Mouse (Mus musculus) macrophage (primary cell): ENCODE results near the gene Sik3. TPM values are rescaled to one million over a fixed set of nuclear protein-coding genes. Genes with fewer than 3 reads are reported as not detected.

Source experiments
- H3K27ac ChIP-seq: fragments of 350-480 bp; formaldehyde crosslinking; 2 replicates; pipeline ENCODE4 v1.9.0; 2021
- H3K36me3 ChIP-seq: fragments of 350-480 bp; formaldehyde crosslinking; 2 replicates; pipeline ENCODE4 v1.9.0; 2021; ENCODE audit errors: inconsistent target
- H3K4me3 ChIP-seq: fragments of 350-480 bp; formaldehyde crosslinking; 2 replicates; pipeline ENCODE4 v1.9.0; 2021; ENCODE audit errors: inconsistent target
- H3K79me2 ChIP-seq: fragments of 350-480 bp; formaldehyde crosslinking; 2 replicates; pipeline ENCODE4 v1.9.0; 2021; ENCODE audit errors: inconsistent target
- WGBS: methylation state at CpG from one replicate; pipeline ENCODE4 v1.1.7; 2026; ENCODE audit warnings: inconsistent platforms; ENCODE audit not compliant: missing documents; 5-methylcytosine and 5-hydroxymethylcytosine counted together
- polyA plus RNA-seq: library from polyadenylated mRNA; stranded (reverse); fragments of 250-400 nt; gene quantifications from 3 replicates; pipeline ENCODE4 v1.2.4, GENCODE M21; 2018; ENCODE audit warnings: inconsistent platforms

Gene Sik3
- polyA plus RNA-seq, 1 experiment from 2014 or later: 34.1 TPM

GRCm38 (mm10) chr9:46008931-46009668 lies 3.5 kb upstream of the Sik3 start:
- Histone ChIP-seq H3K36me3 (no peaks in the 10 kb centered on the region), H3K4me3 (no peak overlapping the region), H3K79me2 (peaks cover 11% of the 10 kb centered on the region), H3K27ac (peak overlapping the region; percentile 54)
- WGBS: 53% methylated on average over 4 of the region's 7 CpGs

GRCm38 (mm10) chr9:46009669-46009983 lies 3.0 kb upstream of the Sik3 start:
- Histone ChIP-seq H3K79me2 (peaks cover 16% of the 10 kb centered on the region), H3K4me3 (no peak overlapping the region), H3K27ac (peak overlapping the region; percentile 54), H3K36me3 (no peaks in the 10 kb centered on the region)
- WGBS: 0% methylated on average over 1 of the region's 1 CpGs

- Histone ChIP-seq H3K27ac (no peak overlapping the region), H3K4me3 (no peak overlapping the region), H3K79me2 (peaks cover 33% of the 10 kb centered on the region), H3K36me3 (no peaks in the 10 kb centered on the region)
- 61% methylated on average over 3 of the region's 3 CpGs for WGBS
Measured at GRCm38 (mm10) chr9:46011094-46011970, 1.3 kb upstream of the Sik3 start.

GRCm38 (mm10) chr9:46013009-46013586 lies 478 bp downstream of the Sik3 start:
- under 1% methylated on average over 45 of the region's 46 CpGs for WGBS
- no peaks in the 10 kb centered on the region for H3K36me3 ChIP-seq
- peaks cover 51% of the 10 kb centered on the region for H3K79me2 ChIP-seq
- peak overlapping the region; percentile 53 for H3K27ac ChIP-seq
- H3K4me3 ChIP-seq: peak overlapping the region; percentile 67

- Histone ChIP-seq H3K27ac (peak overlapping the region; percentile 53), H3K36me3 (no peaks in the 10 kb centered on the region), H3K79me2 (peaks cover 56% of the 10 kb centered on the region), H3K4me3 (peak overlapping the region; percentile 67)
- WGBS: 4% methylated on average over 5 of the region's 5 CpGs
Measured at GRCm38 (mm10) chr9:46013616-46014015, 996 bp downstream of the Sik3 start.

- WGBS: 4% methylated on average over 10 of the region's 10 CpGs
- H3K79me2 ChIP-seq: peaks cover 62% of the 10 kb centered on the region
Measured at GRCm38 (mm10) chr9:46014251-46014681, 1.6 kb downstream of the Sik3 start.

GRCm38 (mm10) chr9:46015081-46015551 lies 2.5 kb downstream of the Sik3 start:
- WGBS: 40% methylated on average over 7 of the region's 8 CpGs
- Histone ChIP-seq H3K27ac (0 out of 2 replicates have a peak overlapping the region, but pooled peaks have one; percentile 7), H3K36me3 (no peaks in the 10 kb centered on the region), H3K4me3 (no peak overlapping the region), H3K79me2 (peaks cover 71% of the 10 kb centered on the region)

More at GRCm38 (mm10) chr9:46014251-46014681, 1.6 kb downstream of the Sik3 start:
- Histone ChIP-seq H3K4me3 (peak overlapping the region; percentile 67), H3K27ac (peak overlapping the region; percentile 53), H3K36me3 (no peaks in the 10 kb centered on the region)

- peaks cover 77% of the 10 kb centered on the region for H3K79me2 ChIP-seq
- H3K27ac ChIP-seq: no peak overlapping the region
- H3K36me3 ChIP-seq: no peaks in the 10 kb centered on the region
- no peak overlapping the region for H3K4me3 ChIP-seq
- 60% methylated on average over 5 of the region's 9 CpGs for WGBS
Measured at GRCm38 (mm10) chr9:46015831-46016230, 3.2 kb downstream of the Sik3 start.

GRCm38 (mm10) chr9:46016417-46016816 lies 3.8 kb downstream of the Sik3 start:
- Histone ChIP-seq H3K4me3 (no peak overlapping the region), H3K79me2 (peaks cover 83% of the 10 kb centered on the region), H3K36me3 (no peaks in the 10 kb centered on the region), H3K27ac (no peak overlapping the region)
- WGBS: 84% methylated on average over 4 of the region's 4 CpGs

- no peak overlapping the region for H3K4me3 ChIP-seq
- H3K27ac ChIP-seq: no peak overlapping the region
- WGBS: 92% methylated on average over 3 of the region's 6 CpGs
- no peaks in the 10 kb centered on the region for H3K36me3 ChIP-seq
- peaks cover 99% of the 10 kb centered on the region for H3K79me2 ChIP-seq
Measured at GRCm38 (mm10) chr9:46018316-46018715, 5.7 kb downstream of the Sik3 start.

- H3K4me3 ChIP-seq: no peak overlapping the region
- whole genome bisulfite sequencing: 97% methylated on average over 6 of the region's 6 CpGs
- no peak overlapping the region for H3K27ac ChIP-seq
- H3K36me3 ChIP-seq: no peaks in the 10 kb centered on the region
- peaks cover 99% of the 10 kb centered on the region for H3K79me2 ChIP-seq
Measured at GRCm38 (mm10) chr9:46019975-46020374, 7.4 kb downstream of the Sik3 start.

GRCm38 (mm10) chr9:46023591-46023990 lies 11.0 kb downstream of the Sik3 start:
- 88% methylated on average over 11 of the region's 11 CpGs for WGBS

GRCm38 (mm10) chr9:46026058-46026849 lies 13.6 kb downstream of the Sik3 start:
- H3K36me3 ChIP-seq: no peaks in the 10 kb centered on the region
- peaks cover 97% of the 10 kb centered on the region for H3K79me2 ChIP-seq
- 65% methylated on average over 9 of the region's 9 CpGs for WGBS
- peak overlapping the region; percentile 19; the same call in 1 of the 2 replicates for H3K27ac ChIP-seq
- H3K4me3 ChIP-seq: no peak overlapping the region

More at GRCm38 (mm10) chr9:46023591-46023990, 11.0 kb downstream of the Sik3 start:
- Histone ChIP-seq H3K4me3 (no peak overlapping the region), H3K79me2 (peaks cover 96% of the 10 kb centered on the region), H3K36me3 (no peaks in the 10 kb centered on the region), H3K27ac (no peak overlapping the region)

- H3K27ac ChIP-seq: peak overlapping the region; percentile 15; the same call in 1 of the 2 replicates
- under 1% methylated on average over 8 of the region's 8 CpGs for WGBS
- H3K79me2 ChIP-seq: peaks cover 97% of the 10 kb centered on the region
Measured at GRCm38 (mm10) chr9:46027994-46028393, 15.4 kb downstream of the Sik3 start.

More at GRCm38 (mm10) chr9:46027994-46028393, 15.4 kb downstream of the Sik3 start:
- Histone ChIP-seq H3K36me3 (no peaks in the 10 kb centered on the region), H3K4me3 (no peak overlapping the region)
